Mouse (Mus musculus) small intestine, adult 2 months (tissue): ENCODE measurements around the gene Sik3.

ENCODE experiments used
- CTCF ChIP-seq: fragments of 200-500 bp; IDR thresholded peaks from 2 replicates; pipeline ENCODE4 v1.5.1; 2012; ENCODE audit warnings: low read depth, mild to moderate bottlenecking, control low read depth, inconsistent platforms, low read length, moderate library complexity, mixed read lengths; ENCODE audit not compliant: insufficient replicate concordance, insufficient read length; ENCODE audit errors: extremely low read depth
- POLR2A ChIP-seq: fragments of 200-500 bp; IDR thresholded peaks from 2 replicates; pipeline ENCODE4 v1.6.1; 2012; ENCODE audit warnings: low read depth, mild to moderate bottlenecking, control low read depth, inconsistent platforms, low read length, moderate library complexity

GRCm38 (mm10) chr9:46142031-46142430, 129.4 kb downstream of the Sik3 start:
- TF ChIP-seq POLR2A (no peak), CTCF (no peak)
